Mouse (Mus musculus) CH12.LX (cell line): ENCODE data around the gene Cit.

ENCODE experiments used
- CHD1 ChIP-seq: IDR thresholded peaks from 2 replicates; pipeline ENCODE4 v1.6.1; 2012; ENCODE audit warnings: low read depth, low read length, improper control_type of control experiment, inconsistent platforms
- CTCF ChIP-seq, 2 experiments: IDR thresholded peaks in 1 of 2; conservative IDR thresholded peaks in 1 of 2; 2 replicates each; pipeline ENCODE4 v1.5.1; 2011 to 2012; ENCODE audit warnings: low read depth in 2 of 2, low read length in 2 of 2, improper control_type of control experiment in 1 of 2, inconsistent platforms in 1 of 2, mild to moderate bottlenecking in 1 of 2, moderate library complexity in 1 of 2
- ELF1 ChIP-seq: IDR thresholded peaks from 2 replicates; pipeline ENCODE4 v1.6.1; 2014; ENCODE audit warnings: low read depth, mild to moderate bottlenecking, inconsistent platforms, low read length, improper control_type of control experiment
- EP300 ChIP-seq: IDR thresholded peaks from 2 replicates; pipeline ENCODE4 v1.6.1; 2011; ENCODE audit warnings: low read length, improper control_type of control experiment
- KAT2A ChIP-seq: IDR thresholded peaks from 2 replicates; pipeline ENCODE4 v1.6.1; 2012; ENCODE audit warnings: low read length, improper control_type of control experiment, inconsistent platforms; ENCODE audit not compliant: insufficient replicate concordance
- MXI1 ChIP-seq: IDR thresholded peaks from 2 replicates; pipeline ENCODE4 v1.6.1; 2011; ENCODE audit warnings: mild to moderate bottlenecking, low read depth, low read length, improper control_type of control experiment
- NRF1 ChIP-seq: IDR thresholded peaks from 2 replicates; pipeline ENCODE4 v1.6.1; 2014; ENCODE audit warnings: low read depth, mild to moderate bottlenecking, inconsistent platforms, low read length, improper control_type of control experiment, moderate library complexity
- POLR2A ChIP-seq: IDR thresholded peaks from 2 replicates; pipeline ENCODE4 v1.6.1; 2011; ENCODE audit warnings: low read depth, mild to moderate bottlenecking, improper control_type of control experiment, low read length
- RCOR1 ChIP-seq: conservative IDR thresholded peaks from 2 replicates; pipeline ENCODE4 v1.6.1; 2012; ENCODE audit warnings: low read depth, mild to moderate bottlenecking, inconsistent platforms, low read length, improper control_type of control experiment

DNA sequence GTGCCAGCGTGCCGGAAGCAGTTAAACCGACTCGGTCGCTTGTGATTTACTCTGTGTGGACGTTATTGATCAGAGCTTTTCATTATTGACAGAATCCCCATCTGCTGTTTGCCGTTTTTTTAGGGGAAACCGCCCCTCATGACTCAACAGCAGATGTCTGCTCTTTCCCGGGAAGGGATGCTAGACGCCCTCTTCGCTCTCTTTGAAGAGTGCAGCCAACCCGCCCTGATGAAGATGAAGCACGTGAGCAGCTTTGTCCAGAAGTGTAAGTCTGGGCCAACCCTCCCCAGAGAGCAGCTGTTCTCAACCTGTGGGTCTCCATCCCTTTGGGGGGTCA lies 5.9 kb downstream of the Cit start:
- TF ChIP-seq POLR2A (no peak), CTCF (conservative IDR thresholded peaks at IDR 0.05 in 1 of 2, IDR thresholded peaks at IDR 0.05 in 1 of 2; ENCODE audit: low read depth in 2 of 2, low read length in 2 of 2) (no peak), MXI1 (no peak), NRF1 (no peak), RCOR1 (no peak), EP300 (no peak), ELF1 (no peak), CHD1 (no peak), KAT2A (no peak)
